Mouse (Mus musculus) MEL (cell line): ENCODE data around the gene Ttyh2. TPM values are rescaled to one million over a fixed set of nuclear protein-coding genes. Genes with fewer than 3 reads are reported as not detected.

Experiments used
- DNase-seq: peaks from one replicate; pipeline ENCODE4 v3.0.0; 2011; ENCODE audit warnings: low read depth, low spot score
- H3K27ac ChIP-seq: 2 replicates; pipeline ENCODE4 v1.5.1; 2012; ENCODE audit warnings: low read depth, mild to moderate bottlenecking, control low read depth, low read length, moderate library complexity; ENCODE audit not compliant: control insufficient read depth
- H3K27me3 ChIP-seq, 2 experiments: fragments of 150-350 bp in 1 of 2; sonication (generic) in 1 of 2; 2 replicates each; pipeline ENCODE4 v1.6.1; 2012; ENCODE audit warnings: low read length in 2 of 2, mild to moderate bottlenecking in 2 of 2, improper control_type of control experiment in 1 of 2, moderate library complexity in 1 of 2; ENCODE audit not compliant: insufficient read depth in 2 of 2, control insufficient read depth in 1 of 2
- H3K36me3 ChIP-seq, 2 experiments: 2 replicates each; pipeline ENCODE4 v1.6.1; 2012 to 2014; ENCODE audit warnings: low read length in 2 of 2, improper control_type of control experiment in 1 of 2, inconsistent platforms in 1 of 2, mild to moderate bottlenecking in 1 of 2; ENCODE audit not compliant: insufficient read depth in 2 of 2, control insufficient read depth in 1 of 2
- H3K4me1 ChIP-seq, 2 experiments: fragments of 150-350 bp in 1 of 2; sonication (generic) in 1 of 2; 2 replicates each; pipeline ENCODE4 v1.6.1; 2012; ENCODE audit warnings: low read length in 2 of 2, improper control_type of control experiment in 1 of 2, mild to moderate bottlenecking in 1 of 2; ENCODE audit not compliant: insufficient read depth in 2 of 2, control insufficient read depth in 1 of 2
- H3K4me3 ChIP-seq, 2 experiments: fragments of 150-350 bp in 1 of 2; sonication (generic) in 1 of 2; 2 replicates each; pipeline ENCODE4 v1.5.1; 2012; ENCODE audit warnings: low read depth in 2 of 2, low read length in 2 of 2, mild to moderate bottlenecking in 2 of 2, moderate library complexity in 2 of 2, control low read depth in 1 of 2, improper control_type of control experiment in 1 of 2; ENCODE audit not compliant: control insufficient read depth in 1 of 2, insufficient read depth in 1 of 2
- H3K79me2 ChIP-seq: 2 replicates; pipeline ENCODE4 v1.6.1; 2012; ENCODE audit warnings: mild to moderate bottlenecking, low read length, moderate library complexity; ENCODE audit not compliant: control insufficient read depth, poor library complexity, insufficient read depth
- H3K9ac ChIP-seq: 2 replicates; pipeline ENCODE4 v1.6.1; 2012; ENCODE audit warnings: low read depth, mild to moderate bottlenecking, control low read depth, low read length, moderate library complexity; ENCODE audit not compliant: control insufficient read depth, poor library complexity, severe bottlenecking
- H3K9me3 ChIP-seq: fragments of 150-350 bp; sonication (generic); replicated peaks from 2 replicates; pipeline ENCODE4 v1.6.1; 2012; ENCODE audit warnings: mild to moderate bottlenecking, low read length, improper control_type of control experiment, moderate library complexity; ENCODE audit not compliant: insufficient read depth
- CHD2 ChIP-seq: IDR thresholded peaks from 2 replicates; pipeline ENCODE4 v1.6.1; 2011; ENCODE audit warnings: low read length, improper control_type of control experiment
- E2F4 ChIP-seq: IDR thresholded peaks from 2 replicates; pipeline ENCODE4 v1.6.1; 2011; ENCODE audit warnings: low read depth, low read length, improper control_type of control experiment, borderline replicate concordance
- ELF1 ChIP-seq: IDR thresholded peaks from 2 replicates; pipeline ENCODE4 v1.6.1; 2014; ENCODE audit warnings: low read depth, mild to moderate bottlenecking, inconsistent platforms, low read length, improper control_type of control experiment, moderate library complexity
- EP300 ChIP-seq, 2 experiments: IDR thresholded peaks; 2 replicates each; pipeline ENCODE4 v1.6.1; 2011; ENCODE audit warnings: improper control_type of control experiment in 2 of 2, low read length in 2 of 2, low read depth in 1 of 2, mild to moderate bottlenecking in 1 of 2
- JUND ChIP-seq: IDR thresholded peaks from 2 replicates; pipeline ENCODE4 v1.6.1; 2011; ENCODE audit warnings: low read depth, mild to moderate bottlenecking, improper control_type of control experiment, low read length
- MAX ChIP-seq: IDR thresholded peaks from 2 replicates; pipeline ENCODE4 v1.6.1; 2011; ENCODE audit warnings: low read length, improper control_type of control experiment
- MEF2A ChIP-seq: IDR thresholded peaks from 2 replicates; pipeline ENCODE4 v1.6.1; 2014; ENCODE audit warnings: low read depth, mild to moderate bottlenecking, inconsistent platforms, low read length, improper control_type of control experiment; ENCODE audit not compliant: poor library complexity, insufficient replicate concordance, severe bottlenecking; ENCODE audit errors: extremely low read depth
- MYC ChIP-seq: IDR thresholded peaks from 2 replicates; pipeline ENCODE4 v1.6.1; 2011; ENCODE audit warnings: low read depth, mild to moderate bottlenecking, low read length, improper control_type of control experiment, moderate library complexity
- NRF1 ChIP-seq: IDR thresholded peaks from 2 replicates; pipeline ENCODE4 v1.6.1; 2014; ENCODE audit warnings: low read depth, mild to moderate bottlenecking, inconsistent platforms, low read length, improper control_type of control experiment, moderate library complexity; ENCODE audit not compliant: poor library complexity, insufficient read depth, severe bottlenecking
- RAD21 ChIP-seq: IDR thresholded peaks from 2 replicates; pipeline ENCODE4 v1.6.1; 2011; ENCODE audit warnings: mild to moderate bottlenecking, low read depth, low read length, improper control_type of control experiment
- RCOR1 ChIP-seq: IDR thresholded peaks from 2 replicates; pipeline ENCODE4 v1.6.1; 2012; ENCODE audit warnings: low read depth, mild to moderate bottlenecking, inconsistent platforms, low read length, improper control_type of control experiment
- SIN3A ChIP-seq: IDR thresholded peaks from 2 replicates; pipeline ENCODE4 v1.6.1; 2012; ENCODE audit warnings: low read length, improper control_type of control experiment, inconsistent platforms
- SMC3 ChIP-seq: IDR thresholded peaks from 2 replicates; pipeline ENCODE4 v1.6.1; 2011; ENCODE audit warnings: low read depth, low read length, improper control_type of control experiment
- TAL1 ChIP-seq: IDR thresholded peaks from 2 replicates; pipeline ENCODE4 v1.6.1; 2012; ENCODE audit warnings: mild to moderate bottlenecking, inconsistent platforms, low read length, moderate library complexity, mixed read lengths
- TCF12 ChIP-seq: IDR thresholded peaks from 2 replicates; pipeline ENCODE4 v1.6.1; 2014; ENCODE audit warnings: low read depth, mild to moderate bottlenecking, inconsistent platforms, low read length, improper control_type of control experiment, moderate library complexity
- USF2 ChIP-seq, 2 experiments: IDR thresholded peaks; 2 replicates each; pipeline ENCODE4 v1.6.1; 2011 to 2012; ENCODE audit warnings: improper control_type of control experiment in 2 of 2, low read length in 2 of 2, borderline replicate concordance in 1 of 2, inconsistent platforms in 1 of 2, low read depth in 1 of 2, mild to moderate bottlenecking in 1 of 2; ENCODE audit not compliant: insufficient read depth in 1 of 2
- ZKSCAN1 ChIP-seq: IDR thresholded peaks from 2 replicates; pipeline ENCODE4 v1.6.1; 2012; ENCODE audit warnings: low read depth, mild to moderate bottlenecking, inconsistent platforms, low read length, improper control_type of control experiment, moderate library complexity
- ZMIZ1 ChIP-seq: IDR thresholded peaks from 2 replicates; pipeline ENCODE4 v1.6.1; 2012; ENCODE audit warnings: low read depth, mild to moderate bottlenecking, inconsistent platforms, low read length, improper control_type of control experiment, moderate library complexity
- polyA plus RNA-seq, 2 experiments: library from polyadenylated mRNA; stranded (reverse) in 1 of 2; unstranded in 1 of 2; fragments of >175 nt in 1 of 2; fragments of >200 nt in 1 of 2; gene quantifications; 2 replicates each; pipeline versions ENCODE4 v1.2.1 to v1.2.4; 2012; ENCODE audit warnings: low replicate concordance in 2 of 2, low read depth in 1 of 2; ENCODE audit not compliant: insufficient read length in 2 of 2, insufficient read depth in 1 of 2, missing spikeins in 1 of 2
- total RNA-seq: library from RNA; depleted of rRNA; stranded (reverse); fragments of 300-350 nt; gene quantifications from 2 replicates; pipeline ENCODE4 v1.2.3, GENCODE M21; 2012

The Ttyh2 gene
- total and polyA plus RNA-seq, 3 experiments: 7.2 to 9.7 TPM; not detected in 1

DNA sequence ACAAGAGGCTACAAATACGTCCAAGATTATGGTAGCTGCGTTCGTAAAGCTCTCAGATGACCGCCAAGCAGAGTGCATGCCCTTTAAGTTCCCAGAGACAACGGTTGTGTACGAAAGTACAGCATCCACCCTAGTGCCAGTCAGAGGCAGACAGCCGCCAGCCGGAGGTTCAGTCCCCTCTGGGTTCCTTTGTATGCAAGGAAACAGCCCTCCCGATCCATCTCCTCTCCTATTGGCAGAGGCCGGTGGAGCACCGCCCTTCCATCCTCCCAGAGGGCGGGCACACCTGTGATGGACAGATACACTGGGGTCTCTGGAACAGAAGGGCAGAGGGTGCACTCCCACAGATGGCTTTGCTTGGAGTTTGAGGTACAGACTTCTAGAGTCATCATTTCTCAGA lies 33.0 kb upstream of the Ttyh2 start:
- H3K9me3 ChIP-seq: no peaks in the 10 kb centered on the region
- no peaks in the 10 kb centered on the region for H3K4me1 ChIP-seq
- no peak overlapping the region for H3K27ac ChIP-seq
- DNase-seq: no peak
- H3K9ac ChIP-seq: no peak overlapping the region
- no peaks in the 10 kb centered on the region for H3K79me2 ChIP-seq
- TF ChIP-seq MEF2A (no peak), CHD2 (no peak), RCOR1 (no peak), USF2 (IDR thresholded peaks at IDR 0.05; ENCODE audit: borderline replicate concordance in 1 of 2, insufficient read depth in 1 of 2, low read depth in 1 of 2, low read length in 2 of 2) (no peak), TCF12 (no peak), E2F4 (no peak), MYC (no peak), TAL1 (no peak), JUND (no peak), RAD21 (no peak), EP300 (IDR thresholded peaks at IDR 0.05; ENCODE audit: low read depth in 1 of 2, low read length in 2 of 2) (no peak), SMC3 (no peak), ZMIZ1 (no peak), ELF1 (no peak), SIN3A (no peak), NRF1 (no peak), ZKSCAN1 (no peak)
- no peak overlapping the region for H3K4me3 ChIP-seq
- no peaks in the 10 kb centered on the region for H3K36me3 ChIP-seq
- H3K27me3 ChIP-seq: no peaks in the 10 kb centered on the region

DNA sequence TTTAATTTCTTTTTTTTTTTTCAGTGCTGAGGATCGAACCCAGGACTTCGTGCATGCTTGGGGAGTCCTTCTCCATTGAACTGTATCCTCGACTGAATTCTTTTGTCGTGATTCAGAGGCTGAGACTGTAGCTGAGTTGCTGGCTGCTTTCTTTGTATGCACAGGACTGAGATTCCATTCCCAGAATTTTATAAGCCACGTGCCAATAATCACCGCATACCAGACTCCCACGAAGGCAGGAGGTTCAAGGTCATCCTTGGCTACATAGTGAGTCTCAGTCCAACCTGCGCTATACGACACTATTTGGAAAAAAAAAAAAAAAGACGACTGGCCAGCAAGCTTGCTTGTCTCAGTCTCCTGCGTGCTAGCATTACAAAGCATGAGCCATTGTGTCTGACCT lies 32.3 kb upstream of the Ttyh2 start:
- DNase-seq: no peak
- H3K36me3 ChIP-seq: no peaks in the 10 kb centered on the region
- TF ChIP-seq MAX: no peak
- H3K9me3 ChIP-seq: no peaks in the 10 kb centered on the region
- no peak overlapping the region for H3K9ac ChIP-seq
- H3K27ac ChIP-seq: no peak overlapping the region
- no peaks in the 10 kb centered on the region for H3K79me2 ChIP-seq
- H3K4me3 ChIP-seq: no peak overlapping the region
- H3K4me1 ChIP-seq: no peaks in the 10 kb centered on the region
- no peaks in the 10 kb centered on the region for H3K27me3 ChIP-seq
